Mouse (Mus musculus): Measurements from ENCODE around the gene Sec63. TPM values are rescaled to one million over a fixed set of nuclear protein-coding genes. Genes with fewer than 3 reads are reported as not detected.

Gene Sec63
- total RNA-seq, 2 experiments from 2014 or later = 32.0 to 36.6 TPM

DNA sequence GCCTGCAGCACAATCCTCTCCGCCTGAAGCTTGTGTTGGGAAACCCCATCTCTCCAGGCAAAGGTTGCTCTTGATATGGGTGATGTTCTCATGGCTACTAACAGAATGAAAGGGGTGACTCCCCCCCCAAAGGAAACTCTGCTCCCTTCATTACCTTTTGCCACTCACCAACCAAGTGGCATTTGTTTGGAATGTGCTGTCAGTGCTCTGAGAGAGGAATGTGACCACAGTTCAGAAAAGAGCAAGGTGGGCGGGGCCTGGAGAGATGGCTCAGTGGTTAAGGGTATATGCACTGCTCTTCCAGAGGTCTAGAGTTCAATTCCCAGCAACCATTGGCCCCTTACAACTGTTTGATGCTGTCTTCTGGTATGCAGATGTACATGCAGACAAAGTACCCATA is 95.7 kb downstream of the Sec63 start:
- no peak for DNase-seq (ENCODE audit: extremely low spot score in 1 of 2, low spot score in 2 of 2)
- intact Hi-C loops (cut with DNase I) = no loop called here

- intact Hi-C loops (cut with DNase I) = no loop called here
- no peak for DNase-seq (ENCODE audit: extremely low spot score in 1 of 2, low spot score in 2 of 2)
Observed at GRCm38 (mm10) chr10:42859781-42860158, 98.5 kb downstream of the Sec63 start.

DNA sequence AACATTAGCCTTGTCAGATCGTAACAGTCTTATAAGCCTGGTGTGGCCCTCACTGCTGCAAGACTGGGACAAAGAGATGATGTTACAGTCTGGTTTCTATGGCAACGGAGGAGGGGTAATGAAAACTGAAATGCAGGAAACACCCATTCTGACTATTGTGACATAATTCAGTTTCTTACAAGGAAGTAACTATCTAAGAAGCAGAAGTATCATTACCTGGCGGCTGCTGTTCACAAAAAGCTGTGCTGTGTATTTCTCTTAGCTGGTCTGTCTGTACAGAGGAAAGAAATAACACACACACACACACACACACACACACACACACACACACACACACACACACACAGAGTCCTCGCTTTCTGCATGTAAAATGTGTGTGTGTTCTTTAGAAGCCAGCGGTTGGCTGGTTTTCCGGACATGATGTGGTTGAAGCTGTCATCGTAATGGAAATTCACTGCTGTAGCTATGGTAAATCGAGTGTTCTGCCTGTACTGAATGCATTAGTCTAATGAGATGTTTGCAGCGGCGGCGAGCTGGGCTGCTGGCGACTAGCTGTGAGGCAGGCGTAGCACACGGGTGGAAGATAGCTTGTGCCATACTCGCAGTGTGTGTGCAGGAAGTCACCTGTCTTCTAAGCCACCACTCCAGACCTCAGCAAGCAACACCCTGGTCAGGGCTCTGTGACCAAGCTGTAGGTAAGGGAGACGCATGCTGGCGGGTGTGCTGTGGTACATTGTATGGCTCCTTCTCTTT is 99.0 kb downstream of the Sec63 start, which contains the start of gene Scml4:
TSS of gene Scml4 (plus strand) at position 212 of the 753 bp plus-strand sequence.
- intact Hi-C loops (cut with DNase I) = no loop called here
- peak in 1 of 2 experiments; percentile 45 for DNase-seq (ENCODE audit: extremely low spot score in 1 of 2, low spot score in 2 of 2)

- intact Hi-C loops (cut with DNase I) = no loop called here
- no peak for DNase-seq (ENCODE audit: extremely low spot score in 1 of 2, low spot score in 2 of 2)
Observed at GRCm38 (mm10) chr10:42861446-42861845, 100.2 kb downstream of the Sec63 start.

DNA sequence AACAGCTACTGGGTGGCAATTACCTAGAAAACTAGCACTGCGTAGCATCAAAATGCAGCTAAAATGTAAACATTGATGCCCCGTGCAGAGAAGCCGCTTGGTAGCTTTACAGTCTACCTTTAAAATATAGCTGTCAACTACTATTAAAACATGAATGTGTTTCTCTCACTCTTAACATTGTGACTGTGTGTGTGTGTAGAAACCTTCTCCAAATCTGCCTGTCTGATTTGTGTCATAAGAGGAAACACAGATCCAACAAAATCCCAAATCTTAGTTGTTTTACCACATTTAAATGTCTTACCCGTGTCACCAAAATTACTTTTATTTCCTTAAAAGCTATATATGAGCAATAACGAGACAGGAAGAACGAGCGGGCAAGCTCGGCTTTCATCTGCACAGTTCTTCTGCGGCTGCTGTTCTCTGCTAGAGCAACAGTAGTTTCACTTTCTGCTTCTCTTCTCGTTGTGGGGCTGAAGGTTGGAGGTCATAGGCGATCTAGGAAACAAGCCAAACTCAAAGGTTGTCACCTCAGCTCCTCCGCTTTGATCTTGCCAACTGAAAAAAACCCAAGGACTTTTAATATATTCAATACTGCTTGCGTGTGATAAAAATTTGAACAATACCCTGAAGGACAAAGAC is 100.9 kb downstream of the Sec63 start:
- intact Hi-C loops (cut with DNase I) = no loop called here
- DNase-seq (ENCODE audit: extremely low spot score in 1 of 2, low spot score in 2 of 2) = no peak

- intact Hi-C loops (cut with DNase I) = no loop called here
- DNase-seq (ENCODE audit: extremely low spot score in 1 of 2, low spot score in 2 of 2) = no peak
Observed at GRCm38 (mm10) chr10:42862806-42863205, 101.5 kb downstream of the Sec63 start.

- DNase-seq (ENCODE audit: extremely low spot score in 1 of 2, low spot score in 2 of 2) = peak in 1 of 2 experiments; percentile 67
- intact Hi-C loops (cut with DNase I) = no loop called here
Observed at GRCm38 (mm10) chr10:42863621-42864391, 102.5 kb downstream of the Sec63 start.

- no peak for DNase-seq (ENCODE audit: extremely low spot score in 1 of 2, low spot score in 2 of 2)
- intact Hi-C loops (cut with DNase I) = no loop called here
Observed at GRCm38 (mm10) chr10:42864696-42865095, 103.4 kb downstream of the Sec63 start.

DNA sequence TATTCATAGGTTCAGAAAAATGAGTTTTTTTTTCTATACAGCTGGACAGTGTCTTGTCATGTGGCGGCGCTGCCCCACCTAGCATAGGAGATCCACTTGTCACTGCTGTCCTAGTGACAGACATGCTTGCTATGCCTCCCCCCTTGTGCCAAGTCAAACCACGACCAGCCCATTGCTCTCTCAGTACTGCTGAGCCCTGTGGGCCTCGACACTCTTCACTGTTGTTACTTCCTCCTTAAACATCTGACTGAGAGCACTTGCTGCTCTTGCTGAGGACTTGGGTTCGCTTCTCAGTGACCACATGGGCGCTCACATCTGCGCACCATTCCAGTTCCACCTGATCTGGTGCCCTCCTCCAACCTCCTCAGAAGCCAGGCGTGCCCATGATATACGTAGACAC is 107.1 kb downstream of the Sec63 start:
- DNase-seq (ENCODE audit: extremely low spot score in 1 of 2, low spot score in 2 of 2) = no peak
- intact Hi-C loops (cut with DNase I) = no loop called here

GRCm38 (mm10) chr10:42869467-42869866 is 108.2 kb downstream of the Sec63 start:
- intact Hi-C loops (cut with DNase I) = no loop called here
- no peak for DNase-seq (ENCODE audit: extremely low spot score in 1 of 2, low spot score in 2 of 2)

GRCm38 (mm10) chr10:42872269-42873010 is 111.1 kb downstream of the Sec63 start:
- intact Hi-C loops (cut with DNase I) = no loop called here
- no peak for DNase-seq (ENCODE audit: extremely low spot score in 1 of 2, low spot score in 2 of 2)

- intact Hi-C loops (cut with DNase I) = no loop called here
- no peak for DNase-seq (ENCODE audit: extremely low spot score in 1 of 2, low spot score in 2 of 2)
Observed at GRCm38 (mm10) chr10:42873077-42873595, 111.8 kb downstream of the Sec63 start.

DNA sequence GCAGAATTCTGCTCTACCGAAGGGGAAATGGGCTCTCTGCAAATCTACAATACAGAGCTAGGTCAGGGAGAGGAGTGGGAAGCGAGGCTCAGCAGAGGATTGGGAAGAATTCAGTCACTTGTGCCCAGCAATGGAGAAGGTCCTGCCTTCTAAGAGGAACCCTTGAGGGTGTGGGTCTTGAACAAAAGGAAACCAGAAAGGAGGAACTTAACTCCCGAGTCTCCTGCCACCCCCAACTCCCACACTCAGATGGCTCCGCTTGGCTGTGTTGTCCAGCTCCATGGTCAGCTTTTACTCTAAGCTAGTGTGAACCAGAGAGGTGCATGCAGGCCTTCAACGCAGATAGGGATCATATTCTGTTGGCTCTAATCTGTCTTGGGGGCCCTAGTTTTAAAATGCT is 114.9 kb downstream of the Sec63 start:
- intact Hi-C loops (cut with DNase I) = no loop called here
- no peak for DNase-seq (ENCODE audit: extremely low spot score in 1 of 2, low spot score in 2 of 2)

DNA sequence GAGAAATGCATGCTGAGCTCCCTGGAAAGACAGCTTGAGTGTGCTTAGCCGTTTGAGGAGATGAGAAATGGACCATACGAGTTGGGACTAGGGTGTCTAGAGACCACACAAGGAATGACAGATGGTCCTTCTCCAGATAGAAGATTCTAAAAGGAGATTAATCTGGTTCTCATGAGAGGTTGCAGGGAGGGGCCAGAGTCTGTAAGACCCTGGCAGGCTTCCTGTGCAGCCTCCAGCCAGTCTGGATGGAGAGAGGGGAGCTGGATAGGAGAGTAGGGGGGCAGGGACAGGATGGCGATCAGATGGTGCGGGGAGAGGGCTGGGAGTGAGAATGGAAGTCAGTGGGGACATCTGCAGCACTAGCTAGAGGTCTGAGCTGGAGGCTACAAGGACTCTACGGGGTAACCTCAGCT is 118.0 kb downstream of the Sec63 start:
- no peak for DNase-seq (ENCODE audit: extremely low spot score in 1 of 2, low spot score in 2 of 2)
- intact Hi-C loops (cut with DNase I) = no loop called here

DNA sequence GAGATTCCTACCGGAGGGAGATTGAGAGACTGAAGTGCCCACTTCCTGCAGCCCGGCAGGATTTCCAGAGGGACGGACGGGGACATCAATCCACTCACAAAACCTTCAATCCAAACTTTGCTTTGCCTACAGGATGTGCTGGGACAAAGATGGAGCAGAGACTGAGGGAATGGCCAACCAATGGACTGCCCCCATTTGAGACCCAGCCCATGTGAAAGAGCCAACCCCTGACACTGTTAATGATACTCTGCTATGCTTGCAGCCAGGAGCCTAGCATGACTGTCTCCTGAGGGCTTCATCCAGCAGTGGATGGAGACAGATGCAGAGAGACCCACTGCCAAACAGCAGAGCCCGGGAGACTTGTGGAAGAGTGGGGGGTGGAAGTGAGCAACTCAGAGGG is 118.4 kb downstream of the Sec63 start:
- DNase-seq (ENCODE audit: extremely low spot score in 1 of 2, low spot score in 2 of 2) = no peak
- intact Hi-C loops (cut with DNase I) = no loop called here
